Mouse (Mus musculus): ENCODE results near the gene Akap10.
"Not testable (repeated sequence)": the region's sequence is repeated elsewhere in the genome, so short reads cannot be mapped to it uniquely, and the experiment has no call there.

Gene Akap10

GRCm38 (mm10) chr11:61963193-61963592 lies 33.1 kb upstream of the Akap10 start:
- TF ChIP-seq POU5F1 (IDR thresholded peaks at IDR 0.05; ENCODE audit: borderline replicate concordance, low read length): no peak
- no peak for TF ChIP-seq NANOG (IDR thresholded peaks at IDR 0.05; ENCODE audit: borderline replicate concordance, low read length)
- no peak for TF ChIP-seq CTCF (conservative IDR thresholded peaks at IDR 0.05; ENCODE audit: low read length)
- Histone ChIP-seq H3K36me3 (ENCODE audit: insufficient read depth, low read length) (no peaks in the 10 kb centered on the region), H3K9me3 (ENCODE audit: low read length) (no peaks in the 10 kb centered on the region), H3K27me3 (ENCODE audit: insufficient read depth, low read length) (peaks cover 14% of the 10 kb centered on the region), H3K4me3 (replicated peaks; ENCODE audit: low read length) (no peak overlapping the region), H3K4me1 (replicated peaks; ENCODE audit: low read depth, low read length) (no peaks in the 10 kb centered on the region)

- Histone ChIP-seq H3K4me3 (replicated peaks; ENCODE audit: low read length) (no peak overlapping the region), H3K36me3 (ENCODE audit: insufficient read depth, low read length) (no peaks in the 10 kb centered on the region), H3K27me3 (ENCODE audit: insufficient read depth, low read length) (peaks cover 17% of the 10 kb centered on the region), H3K4me1 (replicated peaks; ENCODE audit: low read depth, low read length) (peaks cover 2% of the 10 kb centered on the region; the same call in 1 of the 2 replicates), H3K9me3 (ENCODE audit: low read length) (no peaks in the 10 kb centered on the region)
- TF ChIP-seq CTCF (conservative IDR thresholded peaks at IDR 0.05; ENCODE audit: low read length) (no peak), NANOG (IDR thresholded peaks at IDR 0.05; ENCODE audit: borderline replicate concordance, low read length) (no peak), POU5F1 (IDR thresholded peaks at IDR 0.05; ENCODE audit: borderline replicate concordance, low read length) (no peak)
These were observed 32.6 kb upstream of the Akap10 start for GRCm38 (mm10) chr11:61962684-61963083.

GRCm38 (mm10) chr11:61960096-61960495 lies 30.0 kb upstream of the Akap10 start:
- Histone ChIP-seq H3K27me3 (ENCODE audit: insufficient read depth, low read length) (peaks cover 27% of the 10 kb centered on the region), H3K4me3 (replicated peaks; ENCODE audit: low read length) (no peak overlapping the region), H3K36me3 (ENCODE audit: insufficient read depth, low read length) (no peaks in the 10 kb centered on the region), H3K9me3 (ENCODE audit: low read length) (no peaks in the 10 kb centered on the region), H3K4me1 (replicated peaks; ENCODE audit: low read depth, low read length) (peaks cover 8% of the 10 kb centered on the region; the same call in 1 of the 2 replicates)
- TF ChIP-seq CTCF (conservative IDR thresholded peaks at IDR 0.05; ENCODE audit: low read length) (no peak), NANOG (IDR thresholded peaks at IDR 0.05; ENCODE audit: borderline replicate concordance, low read length) (no peak), POU5F1 (IDR thresholded peaks at IDR 0.05; ENCODE audit: borderline replicate concordance, low read length) (no peak)

- H3K4me1 ChIP-seq (replicated peaks; ENCODE audit: low read depth, low read length): peaks cover 11% of the 10 kb centered on the region; the same call in 1 of the 2 replicates
- H3K36me3 ChIP-seq (ENCODE audit: insufficient read depth, low read length); H3K4me3 ChIP-seq (replicated peaks; ENCODE audit: low read length); H3K9me3 ChIP-seq (ENCODE audit: low read length): not testable (repeated sequence)
- peaks cover 27% of the 10 kb centered on the region for H3K27me3 ChIP-seq (ENCODE audit: insufficient read depth, low read length)
These were observed 28.7 kb upstream of the Akap10 start for GRCm38 (mm10) chr11:61958706-61959105.

GRCm38 (mm10) chr11:61957296-61957813 lies 27.3 kb upstream of the Akap10 start:
- peaks cover 27% of the 10 kb centered on the region for H3K27me3 ChIP-seq (ENCODE audit: insufficient read depth, low read length)
- H3K4me1 ChIP-seq (replicated peaks; ENCODE audit: low read depth, low read length): peaks cover 11% of the 10 kb centered on the region; the same call in 1 of the 2 replicates
- peak overlapping the region; percentile 94 for H3K4me3 ChIP-seq (replicated peaks; ENCODE audit: low read length)
- TF ChIP-seq NANOG (IDR thresholded peaks at IDR 0.05; ENCODE audit: borderline replicate concordance, low read length): no peak
- TF ChIP-seq CTCF (conservative IDR thresholded peaks at IDR 0.05; ENCODE audit: low read length): peak; percentile 17
- TF ChIP-seq POU5F1 (IDR thresholded peaks at IDR 0.05; ENCODE audit: borderline replicate concordance, low read length): no peak
- no peaks in the 10 kb centered on the region for H3K36me3 ChIP-seq (ENCODE audit: insufficient read depth, low read length)
- peaks cover 3% of the 10 kb centered on the region for H3K9me3 ChIP-seq (ENCODE audit: low read length)

- H3K4me3 ChIP-seq (replicated peaks; ENCODE audit: low read length): peak within 1 kb of the TSS; percentile 94
- peaks cover 10% of the 10 kb centered on the region for H3K9me3 ChIP-seq (ENCODE audit: low read length)
- peaks cover 27% of the 10 kb centered on the region for H3K27me3 ChIP-seq (ENCODE audit: insufficient read depth, low read length)
- no peaks in the 10 kb centered on the region for H3K36me3 ChIP-seq (ENCODE audit: insufficient read depth, low read length)
- H3K4me1 ChIP-seq (replicated peaks; ENCODE audit: low read depth, low read length): peaks cover 11% of the 10 kb centered on the region; the same call in 1 of the 2 replicates
- TF ChIP-seq CTCF (conservative IDR thresholded peaks at IDR 0.05; ENCODE audit: low read length) (peak; percentile 22), POU5F1 (IDR thresholded peaks at IDR 0.05; ENCODE audit: borderline replicate concordance, low read length) (no peak), NANOG (IDR thresholded peaks at IDR 0.05; ENCODE audit: borderline replicate concordance, low read length) (no peak)
These were observed 26.7 kb upstream of the Akap10 start, which contains the start of gene Specc1 for GRCm38 (mm10) chr11:61956572-61957295. Specc1 (plus strand) TSS chr11:61956763.

- peaks cover 27% of the 10 kb centered on the region for H3K27me3 ChIP-seq (ENCODE audit: insufficient read depth, low read length)
- peaks cover 13% of the 10 kb centered on the region; the same call in 1 of the 2 replicates for H3K4me1 ChIP-seq (replicated peaks; ENCODE audit: low read depth, low read length)
- no peak overlapping the region for H3K4me3 ChIP-seq (replicated peaks; ENCODE audit: low read length)
- peaks cover 14% of the 10 kb centered on the region for H3K9me3 ChIP-seq (ENCODE audit: low read length)
- no peaks in the 10 kb centered on the region for H3K36me3 ChIP-seq (ENCODE audit: insufficient read depth, low read length)
- TF ChIP-seq CTCF (conservative IDR thresholded peaks at IDR 0.05; ENCODE audit: low read length): no peak
- TF ChIP-seq POU5F1 (IDR thresholded peaks at IDR 0.05; ENCODE audit: borderline replicate concordance, low read length): no peak
These were observed 25.9 kb upstream of the Akap10 start for GRCm38 (mm10) chr11:61955951-61956350.

GRCm38 (mm10) chr11:61955136-61955535 lies 25.1 kb upstream of the Akap10 start:
- Histone ChIP-seq H3K9me3 (ENCODE audit: low read length) (peaks cover 14% of the 10 kb centered on the region), H3K4me3 (replicated peaks; ENCODE audit: low read length) (no peak overlapping the region), H3K36me3 (ENCODE audit: insufficient read depth, low read length) (no peaks in the 10 kb centered on the region), H3K4me1 (replicated peaks; ENCODE audit: low read depth, low read length) (peaks cover 15% of the 10 kb centered on the region; the same call in 1 of the 2 replicates), H3K27me3 (ENCODE audit: insufficient read depth, low read length) (peaks cover 26% of the 10 kb centered on the region)
- no peak for TF ChIP-seq NANOG (IDR thresholded peaks at IDR 0.05; ENCODE audit: borderline replicate concordance, low read length)
- no peak for TF ChIP-seq CTCF (conservative IDR thresholded peaks at IDR 0.05; ENCODE audit: low read length)
- TF ChIP-seq POU5F1 (IDR thresholded peaks at IDR 0.05; ENCODE audit: borderline replicate concordance, low read length): no peak
